Mouse (Mus musculus): ENCODE results near the gene Nfyc.

The Nfyc gene

DNA sequence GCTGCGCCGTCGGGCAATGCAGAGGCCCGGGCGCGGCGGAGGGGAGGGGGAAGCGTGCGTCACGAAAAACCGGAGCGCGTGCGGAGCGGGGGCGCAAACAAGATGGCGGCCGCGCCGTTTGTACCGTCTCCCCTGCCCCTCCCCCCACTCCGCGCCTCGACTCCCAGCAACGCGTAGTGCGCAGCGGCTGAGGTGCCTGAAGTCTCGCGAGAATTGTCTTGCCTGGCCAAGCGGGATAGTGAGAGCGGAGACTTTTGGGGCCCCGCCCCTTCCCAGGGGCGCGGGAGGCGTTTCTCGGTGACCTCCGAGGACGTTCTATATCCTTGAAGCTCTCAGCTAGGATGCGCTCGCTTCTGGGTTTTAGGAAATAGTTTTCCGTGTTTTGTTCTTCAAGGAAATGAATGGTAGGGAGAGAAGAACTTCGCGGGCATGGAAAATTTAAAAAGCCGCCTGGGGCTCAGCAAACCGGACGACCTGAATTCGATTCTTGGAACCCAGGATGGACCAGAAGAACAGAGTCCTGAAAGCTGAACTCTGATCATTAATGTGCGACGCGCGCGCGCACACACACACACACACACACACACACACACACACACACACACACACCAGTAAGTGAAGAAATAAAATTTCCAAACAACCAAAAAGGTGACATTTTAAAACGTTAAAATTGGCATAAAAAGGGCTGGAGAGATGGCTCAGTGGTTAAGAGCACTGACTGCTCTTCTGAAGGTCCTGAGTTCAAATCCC lies 5.6 kb downstream of the Nfyc start:
- DNase-seq (ENCODE audit: low read depth, low spot score) = peak; percentile 98

DNA sequence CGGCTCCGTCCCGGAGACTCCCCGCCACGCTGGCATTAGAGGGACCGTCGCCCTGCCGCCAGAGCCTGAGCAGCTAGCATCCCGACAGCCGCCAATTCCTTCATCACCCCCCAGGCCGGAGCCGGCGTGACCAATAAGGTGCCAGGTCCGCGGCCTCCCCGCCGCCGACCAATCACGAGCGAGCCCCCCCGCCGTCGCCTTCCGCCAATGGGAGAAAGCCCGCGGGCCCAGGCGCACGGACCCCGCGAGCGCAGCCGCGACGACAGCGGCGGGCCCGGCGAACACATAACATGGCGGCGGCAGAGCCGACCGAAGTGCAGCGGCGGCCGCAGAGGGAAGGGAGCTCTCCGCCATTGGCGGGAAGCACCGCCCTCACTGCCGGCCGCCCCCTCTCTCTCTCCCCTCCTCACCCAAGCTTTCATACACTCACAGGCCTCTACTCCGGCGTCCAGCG lies 6.2 kb downstream of the Nfyc start:
- peak; percentile 88 for DNase-seq (ENCODE audit: low read depth, low spot score)

DNA sequence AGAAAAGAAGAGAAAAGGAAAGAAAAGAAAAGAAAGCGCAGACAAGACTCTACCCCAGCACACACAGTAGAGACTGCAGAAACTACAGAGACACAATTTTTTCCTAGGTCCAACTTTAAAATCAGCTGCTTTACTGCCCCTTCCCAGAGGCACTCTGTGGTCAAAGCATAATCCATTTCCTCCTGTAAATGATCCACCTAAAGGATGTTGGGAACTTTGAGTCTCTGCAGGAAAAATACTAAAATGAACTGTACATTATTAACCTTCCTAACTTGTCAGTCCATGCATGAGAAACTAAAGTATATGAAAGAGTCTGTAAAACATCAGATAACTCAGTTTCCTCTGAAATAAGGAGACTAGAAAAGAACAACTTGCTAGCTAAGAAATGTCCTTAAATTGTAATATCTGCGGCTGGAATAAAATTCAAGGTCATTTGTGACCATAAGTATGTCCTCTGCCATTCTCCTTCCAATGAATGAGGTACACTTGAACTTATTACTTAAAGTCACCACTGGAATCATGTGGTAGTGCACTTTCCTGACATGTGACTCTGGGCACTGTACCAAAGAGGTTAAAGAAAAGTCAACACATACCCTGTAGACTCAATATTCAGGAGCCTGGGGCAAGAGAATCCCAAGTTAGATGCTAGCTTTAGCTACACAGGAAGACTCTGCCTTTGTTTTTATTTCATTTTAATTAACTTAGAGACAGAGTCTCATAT lies 9.0 kb downstream of the Nfyc start:
- no peak for DNase-seq (ENCODE audit: low read depth, low spot score)

DNA sequence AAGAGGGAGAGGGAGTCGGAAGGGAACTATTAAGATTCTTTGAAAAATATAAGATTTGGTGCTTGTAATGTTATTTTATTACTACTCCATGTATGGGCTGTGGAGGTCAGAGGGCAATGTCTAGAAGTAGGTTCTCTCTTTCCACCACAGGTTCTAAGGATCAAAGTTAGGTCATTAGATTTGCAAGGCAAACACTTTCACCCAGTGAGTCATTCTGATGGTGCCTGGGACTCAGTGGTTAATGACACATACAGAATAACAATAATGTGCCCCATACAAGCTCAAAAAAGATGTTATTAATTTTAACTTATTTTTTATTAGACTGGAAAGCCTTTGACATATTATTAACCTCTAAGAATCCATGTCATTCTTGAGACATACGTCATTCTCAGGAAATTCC lies 11.5 kb downstream of the Nfyc start:
- no peak for DNase-seq (ENCODE audit: low read depth, low spot score)

DNA sequence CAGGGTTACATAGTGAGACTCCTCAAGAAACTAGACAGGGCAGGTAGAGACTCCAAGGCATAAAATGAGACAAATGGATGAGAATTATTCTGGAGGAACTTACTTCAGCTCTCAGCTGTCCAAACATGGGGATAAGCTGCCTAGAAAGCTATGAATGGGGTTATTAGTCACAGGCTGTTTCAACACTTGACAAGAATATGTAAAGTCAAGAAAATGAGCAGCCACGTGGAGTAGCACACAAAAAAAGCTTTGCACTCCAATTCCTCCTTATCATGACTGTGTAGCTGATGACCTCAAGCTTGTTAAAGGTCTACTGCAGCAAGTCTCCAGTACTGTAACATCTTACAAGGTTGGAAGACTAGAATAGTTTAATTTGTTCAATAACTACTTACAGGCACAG lies 12.1 kb downstream of the Nfyc start:
- no peak for DNase-seq (ENCODE audit: low read depth, low spot score)

DNA sequence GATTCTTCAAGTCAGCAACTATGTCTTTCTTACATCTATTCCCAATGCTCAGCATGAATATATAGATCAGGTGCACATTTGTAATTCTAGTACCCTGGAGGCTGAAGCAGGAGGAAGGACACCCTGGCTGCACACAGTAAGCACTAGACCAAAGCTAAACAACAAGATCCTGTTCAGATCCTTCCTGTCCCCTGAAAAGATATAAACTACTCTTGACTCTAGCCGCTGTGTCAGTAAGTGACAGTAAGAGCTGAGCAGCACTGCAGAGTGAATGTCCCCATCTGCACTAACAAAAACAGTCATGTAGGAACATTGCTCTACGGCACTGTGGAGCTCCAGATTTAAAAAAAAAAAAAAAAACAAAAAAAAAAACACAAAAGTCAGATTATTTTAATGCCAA lies 13.4 kb downstream of the Nfyc start:
- DNase-seq (ENCODE audit: low read depth, low spot score) = no peak

DNA sequence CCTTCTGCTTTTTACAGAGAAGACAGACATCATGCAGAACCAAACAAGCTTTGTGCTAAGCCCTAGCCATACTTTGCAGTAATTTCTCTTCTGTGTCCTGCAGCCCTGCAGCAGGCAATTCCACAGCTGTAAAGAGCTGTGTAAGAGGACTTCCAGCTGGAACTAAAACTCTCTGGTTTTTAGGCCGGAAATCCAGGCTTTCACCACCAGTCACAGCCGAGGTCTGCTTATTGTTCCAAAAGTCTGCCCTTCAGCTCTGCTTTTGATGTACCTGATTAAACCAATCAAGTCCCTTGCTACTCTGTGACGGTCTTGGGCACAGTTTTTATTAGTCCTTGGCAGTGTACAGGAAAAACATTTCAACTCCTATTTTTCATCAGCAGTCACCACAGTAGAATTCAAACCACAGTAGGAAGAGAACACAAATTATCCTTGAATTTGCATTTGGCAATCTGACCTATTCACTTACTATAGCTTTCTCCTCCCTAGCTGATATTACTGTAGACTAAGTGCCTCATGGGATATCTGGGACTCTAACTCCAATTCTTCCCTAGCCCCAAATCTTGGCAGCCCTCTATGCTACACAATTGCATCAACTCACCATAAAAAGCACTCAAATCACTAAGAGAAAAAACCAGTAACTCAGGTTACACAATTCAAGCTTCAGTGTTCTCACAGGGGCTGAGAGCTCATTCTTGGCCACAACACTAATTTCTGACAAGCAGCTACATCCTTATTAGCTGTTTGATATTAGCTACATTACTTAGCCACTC lies 14.2 kb downstream of the Nfyc start:
- DNase-seq (ENCODE audit: low read depth, low spot score) = no peak

DNA sequence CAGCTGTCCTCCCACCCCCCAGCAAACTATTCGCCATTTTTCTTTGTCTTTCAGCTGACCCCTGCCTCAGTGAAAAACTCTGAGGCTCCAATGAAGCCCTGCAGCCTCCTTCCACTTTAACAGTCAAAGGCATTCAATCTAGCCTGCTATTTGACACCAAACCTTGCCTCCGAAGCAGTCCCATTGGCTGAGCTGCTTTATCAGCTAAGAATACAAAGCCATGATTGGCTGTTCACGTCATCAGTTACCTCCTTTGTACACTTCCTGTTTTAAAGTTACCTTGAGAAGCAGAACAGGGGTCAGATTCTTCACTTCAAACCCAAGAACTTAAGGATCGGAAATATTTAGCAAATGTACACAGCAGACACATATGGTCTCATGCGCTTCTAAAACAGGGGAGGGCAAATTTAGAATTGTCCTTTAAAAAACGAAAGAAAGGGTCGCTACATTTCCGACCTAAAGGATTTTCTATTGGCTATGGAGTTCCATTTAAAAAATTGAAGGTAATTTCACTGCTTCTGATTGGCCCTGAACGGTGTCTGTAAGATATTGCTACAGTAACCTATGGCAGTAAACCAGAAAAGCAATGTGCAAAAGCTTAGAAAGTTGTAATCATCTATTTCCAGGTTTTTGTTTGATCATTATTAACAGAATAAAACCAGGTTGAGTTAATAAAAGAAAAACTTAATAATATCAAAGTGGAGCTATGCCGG lies 15.6 kb downstream of the Nfyc start:
- peak; percentile 74 for DNase-seq (ENCODE audit: low read depth, low spot score)

DNA sequence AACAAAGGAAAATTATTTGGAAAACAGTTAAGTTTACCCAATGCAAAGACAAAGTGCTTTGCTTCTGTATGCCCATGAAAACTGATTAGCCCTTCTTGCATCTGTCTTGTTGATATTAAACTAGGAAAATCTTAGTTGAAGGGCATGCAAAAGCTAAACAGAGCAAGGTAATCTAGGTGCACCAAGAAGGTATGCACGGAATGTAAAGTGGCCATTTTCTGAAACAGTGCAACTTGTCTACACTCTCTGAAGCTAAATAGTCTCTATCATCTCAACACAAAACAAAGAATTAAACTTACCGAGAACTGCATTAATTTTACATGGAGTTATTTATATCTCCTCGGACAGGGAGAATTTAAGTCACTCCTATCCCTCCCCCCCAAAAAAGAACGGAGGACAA lies 16.2 kb downstream of the Nfyc start:
- no peak for DNase-seq (ENCODE audit: low read depth, low spot score)

DNA sequence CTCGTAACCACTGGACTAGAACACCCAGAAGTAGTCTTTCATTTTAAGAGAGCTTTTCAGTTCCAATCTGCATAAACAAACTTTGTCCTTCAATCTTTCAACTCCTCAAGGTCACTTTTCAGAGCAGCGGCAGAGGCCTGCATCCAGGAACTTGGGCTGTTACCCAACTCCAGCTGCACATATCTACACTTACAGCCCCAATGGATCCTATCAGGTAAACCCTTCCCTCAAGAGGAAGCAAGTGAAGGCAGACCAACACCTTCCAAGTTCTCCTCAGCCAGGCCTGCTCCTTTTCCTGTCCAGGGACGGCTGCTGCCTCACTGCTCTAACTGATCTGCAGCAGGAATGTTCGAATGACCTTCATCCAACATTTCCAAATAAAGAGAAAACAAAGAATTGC lies 17.2 kb downstream of the Nfyc start:
- DNase-seq (ENCODE audit: low read depth, low spot score) = no peak

DNA sequence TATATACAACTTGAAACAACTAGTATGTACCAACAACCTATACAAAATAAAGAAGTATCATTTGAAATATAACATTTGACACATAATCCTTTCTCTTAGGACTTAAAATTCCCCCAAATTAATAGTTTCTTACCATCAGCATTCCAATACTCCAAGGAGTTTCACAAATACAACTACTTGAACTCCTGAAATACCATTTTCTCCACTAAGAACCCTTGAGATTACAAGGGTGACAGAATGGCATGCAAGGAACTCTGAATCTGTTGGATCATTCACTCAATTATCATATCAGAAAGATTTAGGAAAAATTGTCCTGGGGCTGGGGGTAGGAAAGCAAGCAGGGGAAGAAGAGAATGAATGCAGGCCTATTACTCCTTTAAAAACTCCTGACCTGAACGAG lies 17.6 kb downstream of the Nfyc start:
- DNase-seq (ENCODE audit: low read depth, low spot score) = no peak

DNA sequence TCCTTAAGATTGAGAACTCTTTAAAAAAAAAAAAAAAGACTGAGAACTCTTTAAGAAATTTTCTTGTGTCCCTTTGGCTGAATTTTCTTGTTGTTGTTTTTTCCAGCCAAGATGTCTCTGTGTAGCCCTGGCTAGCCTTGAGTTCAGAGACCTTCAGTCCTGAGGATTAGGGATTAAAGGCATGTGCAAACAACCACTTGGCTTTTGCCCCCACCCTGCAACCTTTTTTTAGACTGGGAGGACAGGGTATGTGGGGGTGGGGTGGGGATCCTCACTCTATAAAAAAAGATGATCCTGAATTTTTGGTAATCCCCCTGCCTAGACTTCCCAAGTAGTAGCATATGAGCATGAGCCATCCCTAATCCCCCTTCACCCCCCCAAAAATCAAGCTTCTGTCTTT lies 25.6 kb downstream of the Nfyc start:
- DNase-seq (ENCODE audit: low read depth, low spot score) = no peak

DNA sequence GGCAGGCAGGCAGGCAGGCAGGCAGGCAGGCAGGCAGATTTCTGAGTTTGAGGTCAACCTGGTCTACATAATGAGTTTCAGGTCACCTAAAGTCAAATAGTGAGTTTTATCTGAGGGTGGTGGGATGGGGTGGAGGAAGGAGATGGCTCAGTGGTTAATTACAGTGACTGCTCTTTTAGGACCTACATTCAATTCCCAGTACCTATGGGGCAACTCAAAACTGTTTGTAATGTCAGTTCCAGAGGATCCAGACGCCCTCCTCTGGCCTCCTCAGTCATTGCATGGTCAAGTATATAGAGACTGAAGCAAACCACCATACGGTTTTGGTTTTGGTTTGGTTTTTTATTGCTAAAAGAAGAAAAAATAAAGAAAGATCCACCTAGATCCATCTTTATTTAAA lies 29.9 kb downstream of the Nfyc start:
- DNase-seq (ENCODE audit: low read depth, low spot score) = no peak

DNA sequence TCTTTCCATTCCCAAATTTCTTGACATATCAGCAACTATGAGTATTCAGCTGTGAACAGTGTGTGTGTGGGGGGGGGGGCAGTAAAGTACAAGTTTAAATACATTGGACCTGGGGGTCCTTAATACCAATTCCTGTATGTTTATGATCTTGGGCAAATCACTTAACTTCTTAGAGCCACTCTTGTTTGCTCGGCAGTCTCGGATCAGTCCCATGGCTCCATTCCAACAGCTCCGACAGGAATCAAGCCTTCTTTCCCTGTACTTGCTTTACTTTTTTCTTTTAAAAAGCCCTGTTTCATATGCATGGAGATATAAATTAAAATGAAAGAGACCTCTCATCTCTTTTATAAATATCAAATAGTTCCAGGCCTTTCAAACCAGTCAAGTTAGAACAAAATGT lies 30.7 kb downstream of the Nfyc start:
- no peak for DNase-seq (ENCODE audit: low read depth, low spot score)

DNA sequence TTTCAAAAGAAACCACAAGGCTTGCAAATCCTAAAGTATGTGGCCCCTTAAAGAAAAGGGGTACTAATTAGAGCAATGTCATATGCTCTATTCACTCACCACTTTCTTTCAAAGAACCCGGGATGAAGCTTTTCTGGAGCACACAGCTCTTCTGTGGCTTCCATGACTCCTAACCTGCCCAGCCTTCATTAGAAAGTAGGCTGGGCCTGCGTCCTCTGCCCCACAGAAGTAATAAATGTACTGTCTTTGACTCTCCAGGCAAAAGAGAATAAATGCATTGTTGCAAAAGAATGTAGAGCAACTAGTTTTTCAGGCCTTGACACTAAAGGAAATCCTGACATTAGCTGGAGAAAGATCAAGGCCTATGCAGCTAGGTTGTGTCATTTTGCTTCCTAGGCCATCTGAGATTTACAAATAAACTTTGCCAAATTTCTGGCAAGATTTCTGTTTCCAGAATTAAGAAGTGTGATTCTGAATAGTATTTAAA lies 31.6 kb downstream of the Nfyc start:
- DNase-seq (ENCODE audit: low read depth, low spot score) = no peak

DNA sequence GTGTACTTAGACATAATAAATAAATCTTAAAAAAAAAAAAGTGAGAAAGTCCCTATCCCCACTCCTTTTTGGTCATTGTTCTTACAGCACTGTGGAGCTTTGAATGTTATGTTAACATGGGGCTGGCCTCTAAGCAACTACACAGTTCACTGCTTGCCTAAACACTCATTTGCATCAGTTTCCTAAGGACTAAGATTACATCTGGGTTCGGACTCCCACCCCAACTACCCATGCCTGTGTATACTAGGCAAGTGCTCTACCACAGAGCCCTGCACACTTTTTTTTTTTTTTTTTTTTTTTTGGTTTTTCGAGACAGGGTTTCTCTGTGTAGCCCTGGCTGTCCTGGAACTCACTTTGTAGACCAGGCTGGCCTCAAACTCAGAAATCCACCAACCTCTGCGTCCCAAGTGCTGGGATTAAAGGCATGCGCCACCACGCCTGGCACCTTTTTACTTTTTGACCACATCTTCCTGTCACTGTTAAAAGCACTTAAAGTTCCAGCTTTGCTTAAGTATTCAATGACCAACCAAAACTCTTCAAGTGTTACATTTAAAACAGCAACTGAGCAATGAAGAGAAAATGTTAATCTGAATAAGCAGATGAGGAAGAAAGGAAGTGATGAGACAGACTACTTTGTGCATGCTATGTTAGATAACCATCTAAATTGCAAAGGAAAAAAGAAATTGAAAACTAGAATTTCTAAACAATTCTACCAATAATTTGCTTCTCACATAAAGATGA lies 33.2 kb downstream of the Nfyc start:
- no peak for DNase-seq (ENCODE audit: low read depth, low spot score)

DNA sequence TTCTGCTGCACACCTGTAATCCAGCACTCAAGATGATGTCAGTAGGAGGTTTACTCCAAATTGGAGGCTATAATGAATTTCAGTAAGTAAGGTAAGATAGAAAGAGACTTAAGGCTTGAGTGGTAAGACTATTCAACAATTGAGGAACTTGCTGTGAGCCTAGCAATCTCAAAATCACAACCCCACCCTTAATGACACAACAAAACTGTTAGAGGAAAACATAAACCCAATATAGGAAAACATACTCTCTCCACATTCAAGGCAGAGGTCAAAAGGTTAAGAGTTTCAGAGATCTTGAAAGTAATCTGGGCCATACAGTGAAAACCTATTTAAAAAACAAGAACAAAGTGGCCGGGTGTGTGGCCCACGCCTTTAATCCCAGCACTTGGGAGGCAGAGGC lies 34.7 kb downstream of the Nfyc start:
- DNase-seq (ENCODE audit: low read depth, low spot score) = no peak

DNA sequence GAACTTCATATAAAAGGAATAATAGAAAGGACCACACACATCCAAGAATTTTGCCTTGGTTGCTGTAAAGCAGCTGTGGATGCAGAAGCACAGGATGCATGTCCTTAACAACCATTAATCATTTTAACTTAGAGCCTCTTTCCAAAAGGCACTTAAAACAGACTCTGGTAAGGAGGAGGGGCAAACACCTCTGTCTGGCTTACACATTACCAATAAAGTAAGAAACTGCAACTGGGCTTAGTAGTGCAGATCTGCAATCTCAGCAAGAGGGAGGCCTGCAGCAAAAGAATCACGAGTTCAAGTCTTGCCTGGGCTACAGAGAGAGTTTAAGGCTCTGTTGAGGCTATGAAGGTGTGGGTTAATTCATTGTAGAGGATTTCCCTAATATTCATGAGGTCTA lies 35.7 kb downstream of the Nfyc start:
- DNase-seq (ENCODE audit: low read depth, low spot score) = no peak

DNA sequence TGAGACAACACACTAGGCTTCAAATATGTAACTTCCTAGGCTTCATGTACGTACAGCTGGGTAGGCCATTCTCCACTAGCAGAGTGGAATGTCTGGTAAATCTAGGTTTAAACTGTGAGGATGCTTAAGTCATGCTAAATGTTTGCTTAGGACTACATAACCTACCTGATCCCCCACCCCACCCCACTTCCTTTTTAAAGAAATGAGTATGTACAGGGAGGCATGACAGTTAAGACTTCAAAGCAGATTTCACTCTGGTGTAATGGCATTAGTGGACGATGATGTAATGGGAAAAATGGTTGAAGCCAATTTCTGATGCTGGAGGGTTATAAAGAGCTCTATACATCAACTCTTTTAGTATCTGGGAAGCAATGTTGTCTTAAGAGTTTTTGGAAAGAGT lies 38.5 kb downstream of the Nfyc start:
- DNase-seq (ENCODE audit: low read depth, low spot score) = no peak

DNA sequence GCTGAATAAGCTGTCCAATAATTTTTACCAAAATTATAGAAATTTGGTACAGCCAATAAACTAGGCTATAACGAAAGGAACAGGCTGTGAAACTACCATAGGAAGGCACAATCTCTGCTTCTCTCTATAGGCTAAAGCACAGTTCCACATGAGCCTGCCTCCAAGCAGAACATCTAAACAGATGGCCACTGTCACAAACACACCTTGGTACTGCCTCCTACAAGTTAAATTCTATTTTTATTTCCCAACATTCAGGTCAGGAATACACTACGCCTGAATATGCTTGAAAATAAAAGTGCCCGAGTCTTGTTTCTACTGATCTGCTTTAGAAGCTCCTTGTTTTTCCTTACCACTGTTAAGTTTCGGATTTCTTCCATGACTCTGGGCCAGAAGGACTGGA lies 41.3 kb downstream of the Nfyc start:
- no peak for DNase-seq (ENCODE audit: low read depth, low spot score)

DNA sequence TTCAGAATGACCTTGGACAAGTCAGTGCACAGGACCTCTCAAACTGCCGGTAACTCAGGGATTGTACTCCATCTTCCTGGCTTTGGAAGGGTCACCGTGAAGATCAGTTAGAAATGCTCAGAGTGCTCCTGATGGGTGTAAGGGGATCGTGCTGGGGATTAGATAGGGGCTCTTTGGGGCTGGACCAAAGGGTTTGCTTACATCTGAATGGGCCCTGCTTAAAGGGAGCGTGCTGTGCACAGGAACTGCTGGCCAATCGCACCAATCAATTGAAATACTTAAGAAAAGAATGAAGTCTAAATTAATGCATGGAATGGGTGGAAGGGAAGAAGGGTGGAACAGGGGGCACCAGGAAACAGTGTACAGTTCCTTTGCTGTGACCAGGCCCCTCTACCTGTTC lies 75.6 kb downstream of the Nfyc start:
- DNase-seq (ENCODE audit: low read depth, low spot score) = no peak
